Mouse (Mus musculus) embryonic facial prominence, embryonic 12.5 days (tissue): Measurements from ENCODE around the gene Slc24a4. TPM values are rescaled to one million over a fixed set of nuclear protein-coding genes. Genes with fewer than 3 reads are reported as not detected.

ENCODE experiments used
- ATAC-seq: fragments of 200-750 bp; cut with Nextera tagmentation; 2 replicates; pipeline ENCODE4 v1.8.0; 2017; ENCODE audit not compliant: insufficient number of reproducible peaks, insufficient read depth, low FRiP score, low TSS enrichment
- H3K27ac ChIP-seq: fragments of 300-500 bp; sonication (generic); 2 replicates; pipeline ENCODE4 v1.5.1; 2016; ENCODE audit warnings: mild to moderate bottlenecking
- H3K27me3 ChIP-seq: fragments of 300-500 bp; sonication (generic); 2 replicates; pipeline ENCODE4 v1.6.1; 2016; ENCODE audit warnings: mild to moderate bottlenecking, moderate library complexity
- H3K36me3 ChIP-seq: fragments of 300-500 bp; sonication (generic); 2 replicates; pipeline ENCODE4 v1.6.1; 2016; ENCODE audit warnings: mild to moderate bottlenecking
- H3K4me1 ChIP-seq: fragments of 300-500 bp; sonication (generic); 2 replicates; pipeline ENCODE4 v1.6.1; 2016
- H3K4me2 ChIP-seq: fragments of 300-500 bp; sonication (generic); replicated peaks from 2 replicates; pipeline ENCODE4 v1.6.1; 2016; ENCODE audit warnings: mild to moderate bottlenecking, moderate library complexity
- H3K4me3 ChIP-seq: fragments of 300-500 bp; sonication (generic); 2 replicates; pipeline ENCODE4 v1.5.1; 2016; ENCODE audit warnings: mild to moderate bottlenecking
- H3K9ac ChIP-seq: fragments of 300-500 bp; sonication (generic); 2 replicates; pipeline ENCODE4 v1.6.1; 2016; ENCODE audit warnings: mild to moderate bottlenecking, moderate library complexity
- H3K9me3 ChIP-seq: fragments of 300-500 bp; sonication (generic); 2 replicates; pipeline ENCODE4 v1.6.1; 2016; ENCODE audit warnings: mild to moderate bottlenecking, moderate library complexity
- WGBS: fragments of 180-500 bp; shearing (Covaris S2); methylation state at CpG from one replicate; pipeline ENCODE4 v1.1.7; 2016; 5-methylcytosine and 5-hydroxymethylcytosine counted together
- polyA plus RNA-seq: library from polyadenylated mRNA; unstranded; fragments of >200 nt; fragmentation: Nextera tagmentation; extraction: Ambion mirVana; gene quantifications from 2 replicates; pipeline ENCODE4 v1.2.1, GENCODE M21; 2016

Gene Slc24a4
- polyA plus RNA-seq = 0.52 and 0.75 TPM in 2 replicates

GRCm38 (mm10) chr12:102128081-102128790 lies at the start of gene Slc24a4:
TSS of gene Slc24a4 (plus strand) at chr12:102128733.
- peak; percentile 25; the same call in 1 of the 2 replicates for ATAC-seq
- no peak within 1 kb of the TSS for H3K27ac ChIP-seq
- H3K4me1 ChIP-seq = peaks cover 16% of the 10 kb centered on the region
- peak within 1 kb of the TSS; percentile 53 for H3K4me3 ChIP-seq
- WGBS = under 1% methylated on average over 25 of the region's 34 CpGs
- H3K36me3 ChIP-seq = no peaks in the 10 kb centered on the region
- peak within 1 kb of the TSS; percentile 99 for H3K4me2 ChIP-seq
- H3K9ac ChIP-seq = peak within 1 kb of the TSS; percentile 47
- peaks cover 68% of the 10 kb centered on the region for H3K27me3 ChIP-seq
- no peaks in the 10 kb centered on the region for H3K9me3 ChIP-seq

- H3K9ac ChIP-seq = no peak overlapping the region
- 69% methylated on average over 13 of the region's 13 CpGs for WGBS
- no peaks in the 10 kb centered on the region for H3K9me3 ChIP-seq
- H3K4me1 ChIP-seq = no peaks in the 10 kb centered on the region
- no peaks in the 10 kb centered on the region for H3K27me3 ChIP-seq
- no peak overlapping the region for H3K4me3 ChIP-seq
- H3K27ac ChIP-seq = no peak overlapping the region
- no peak overlapping the region for H3K4me2 ChIP-seq
- H3K36me3 ChIP-seq = no peaks in the 10 kb centered on the region
- no peak for ATAC-seq
Measured at GRCm38 (mm10) chr12:102082648-102083425, 45.7 kb upstream of the Slc24a4 start.

- no peaks in the 10 kb centered on the region for H3K27me3 ChIP-seq
Measured at GRCm38 (mm10) chr12:102090535-102090934, 38.0 kb upstream of the Slc24a4 start.

GRCm38 (mm10) chr12:102092342-102093094 lies 36.0 kb upstream of the Slc24a4 start:
- Histone ChIP-seq H3K36me3 (no peaks in the 10 kb centered on the region), H3K27me3 (no peaks in the 10 kb centered on the region), H3K4me2 (no peak overlapping the region), H3K9ac (no peak overlapping the region), H3K27ac (no peak overlapping the region), H3K9me3 (no peaks in the 10 kb centered on the region), H3K4me1 (no peaks in the 10 kb centered on the region), H3K4me3 (no peak overlapping the region)
- 81% methylated on average over 15 of the region's 15 CpGs for whole genome bisulfite sequencing
- no peak for ATAC-seq

More at GRCm38 (mm10) chr12:102090535-102090934, 38.0 kb upstream of the Slc24a4 start:
- Histone ChIP-seq H3K9ac (no peak overlapping the region), H3K9me3 (no peaks in the 10 kb centered on the region), H3K27ac (no peak overlapping the region), H3K4me3 (no peak overlapping the region), H3K4me1 (no peaks in the 10 kb centered on the region), H3K36me3 (no peaks in the 10 kb centered on the region), H3K4me2 (no peak overlapping the region)
- 98% methylated on average over 1 of the region's 1 CpGs for WGBS
- no peak for ATAC-seq

GRCm38 (mm10) chr12:102105990-102106389 lies 22.5 kb upstream of the Slc24a4 start:
- no peak for ATAC-seq
- Histone ChIP-seq H3K27ac (no peak overlapping the region), H3K9me3 (no peaks in the 10 kb centered on the region), H3K4me2 (no peak overlapping the region), H3K9ac (no peak overlapping the region), H3K4me3 (no peak overlapping the region), H3K36me3 (no peaks in the 10 kb centered on the region), H3K4me1 (no peaks in the 10 kb centered on the region), H3K27me3 (no peaks in the 10 kb centered on the region; the same call in 1 of the 2 replicates)
- WGBS = 45% methylated on average over 1 of the region's 1 CpGs

GRCm38 (mm10) chr12:102108851-102109250 lies 19.7 kb upstream of the Slc24a4 start:
- ATAC-seq = no peak

GRCm38 (mm10) chr12:102112491-102112890 lies 16.0 kb upstream of the Slc24a4 start:
- no peaks in the 10 kb centered on the region; the same call in 1 of the 2 replicates for H3K4me1 ChIP-seq
- no peak overlapping the region for H3K27ac ChIP-seq
- no peak overlapping the region for H3K9ac ChIP-seq
- no peaks in the 10 kb centered on the region for H3K27me3 ChIP-seq
- H3K36me3 ChIP-seq = no peaks in the 10 kb centered on the region
- ATAC-seq = no peak
- no peaks in the 10 kb centered on the region for H3K9me3 ChIP-seq
- no peak overlapping the region for H3K4me3 ChIP-seq
- 50% methylated on average over 4 of the region's 4 CpGs for WGBS
- H3K4me2 ChIP-seq = no peak overlapping the region

More at GRCm38 (mm10) chr12:102108851-102109250, 19.7 kb upstream of the Slc24a4 start:
- H3K4me1 ChIP-seq = no peaks in the 10 kb centered on the region; the same call in 1 of the 2 replicates
- no peak overlapping the region for H3K4me2 ChIP-seq
- no peaks in the 10 kb centered on the region for H3K9me3 ChIP-seq
- no peak overlapping the region for H3K27ac ChIP-seq
- H3K9ac ChIP-seq = no peak overlapping the region
- no peaks in the 10 kb centered on the region; the same call in 1 of the 2 replicates for H3K27me3 ChIP-seq
- no peak overlapping the region for H3K4me3 ChIP-seq
- no peaks in the 10 kb centered on the region for H3K36me3 ChIP-seq

- ATAC-seq = no peak
- Histone ChIP-seq H3K4me1 (no peaks in the 10 kb centered on the region; the same call in 1 of the 2 replicates), H3K27ac (no peak overlapping the region), H3K4me3 (no peak overlapping the region), H3K36me3 (no peaks in the 10 kb centered on the region), H3K9ac (no peak overlapping the region), H3K9me3 (no peaks in the 10 kb centered on the region), H3K27me3 (no peaks in the 10 kb centered on the region), H3K4me2 (no peak overlapping the region)
- WGBS = 79% methylated on average over 7 of the region's 7 CpGs
Measured at GRCm38 (mm10) chr12:102112901-102113300, 15.6 kb upstream of the Slc24a4 start.

- H3K4me1 ChIP-seq = no peaks in the 10 kb centered on the region; the same call in 1 of the 2 replicates
- no peak for ATAC-seq
- H3K9ac ChIP-seq = no peak overlapping the region
- no peaks in the 10 kb centered on the region for H3K9me3 ChIP-seq
- H3K4me2 ChIP-seq = no peak overlapping the region
- 63% methylated on average over 3 of the region's 3 CpGs for WGBS
- H3K36me3 ChIP-seq = no peaks in the 10 kb centered on the region
- no peaks in the 10 kb centered on the region for H3K27me3 ChIP-seq
- H3K4me3 ChIP-seq = no peak overlapping the region
- no peak overlapping the region for H3K27ac ChIP-seq
Measured at GRCm38 (mm10) chr12:102113391-102113790, 15.1 kb upstream of the Slc24a4 start.

- WGBS = 71% methylated on average over 3 of the region's 3 CpGs
- Histone ChIP-seq H3K4me3 (no peak overlapping the region), H3K36me3 (no peaks in the 10 kb centered on the region), H3K27ac (no peak overlapping the region), H3K4me1 (no peaks in the 10 kb centered on the region; the same call in 1 of the 2 replicates), H3K9me3 (no peaks in the 10 kb centered on the region), H3K4me2 (no peak overlapping the region), H3K27me3 (no peaks in the 10 kb centered on the region), H3K9ac (no peak overlapping the region)
- no peak for ATAC-seq
Measured at GRCm38 (mm10) chr12:102116580-102116979, 12.0 kb upstream of the Slc24a4 start.

GRCm38 (mm10) chr12:102118014-102118413 lies 10.5 kb upstream of the Slc24a4 start:
- no peaks in the 10 kb centered on the region for H3K36me3 ChIP-seq
- ATAC-seq = no peak
- H3K4me3 ChIP-seq = no peak overlapping the region
- no peak overlapping the region for H3K9ac ChIP-seq
- no peaks in the 10 kb centered on the region for H3K9me3 ChIP-seq
- no peaks in the 10 kb centered on the region for H3K4me1 ChIP-seq
- no peak overlapping the region for H3K27ac ChIP-seq
- WGBS = 89% methylated on average over 7 of the region's 7 CpGs
- H3K4me2 ChIP-seq = no peak overlapping the region
- H3K27me3 ChIP-seq = no peaks in the 10 kb centered on the region
